Mouse (Mus musculus) mature B cell (primary cell): ENCODE data around the gene Lin7c.

Experiments
- in situ Hi-C: fragments of 300-500 bp; cut with MboI; formaldehyde crosslinking; loops from 2 replicates; pipeline ENCODE4 v1.14.3; 2019

Gene Lin7c

DNA sequence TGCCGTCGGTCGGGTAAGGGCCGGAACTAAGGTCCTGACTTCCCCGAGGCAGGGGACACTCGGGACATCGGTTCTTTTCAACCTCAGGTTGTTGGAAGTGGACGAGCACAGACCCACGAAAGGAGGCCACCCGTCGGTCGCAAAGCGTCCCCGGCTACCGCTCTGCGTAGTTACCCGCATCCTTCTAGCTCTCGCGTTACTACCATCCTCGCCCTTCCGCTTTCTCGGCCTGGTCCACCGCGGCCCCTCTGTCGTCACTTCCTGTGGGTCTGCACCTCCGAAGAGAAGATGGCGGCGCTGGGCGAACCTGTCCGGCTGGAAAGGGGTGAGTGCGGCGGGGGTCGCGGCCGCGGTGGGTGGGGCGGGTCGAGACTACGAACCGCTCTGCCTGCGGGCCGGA, at the start of gene Lin7c:
Lin7c (plus strand) TSS at position 257 of the 400 bp plus-strand sequence.
- in situ Hi-C loops = loop anchor here (25.0 kb wide), 1 partner anchor 603 kb away; the partner anchor contains the start of genes Kif18a and Mettl15

GRCm38 (mm10) chr2:109846401-109846800, 44.3 kb upstream of the Lin7c start:
- in situ Hi-C loops = no loop called here

- in situ Hi-C loops = no loop called here
Observed at GRCm38 (mm10) chr2:109848305-109848704, 42.3 kb upstream of the Lin7c start.

DNA sequence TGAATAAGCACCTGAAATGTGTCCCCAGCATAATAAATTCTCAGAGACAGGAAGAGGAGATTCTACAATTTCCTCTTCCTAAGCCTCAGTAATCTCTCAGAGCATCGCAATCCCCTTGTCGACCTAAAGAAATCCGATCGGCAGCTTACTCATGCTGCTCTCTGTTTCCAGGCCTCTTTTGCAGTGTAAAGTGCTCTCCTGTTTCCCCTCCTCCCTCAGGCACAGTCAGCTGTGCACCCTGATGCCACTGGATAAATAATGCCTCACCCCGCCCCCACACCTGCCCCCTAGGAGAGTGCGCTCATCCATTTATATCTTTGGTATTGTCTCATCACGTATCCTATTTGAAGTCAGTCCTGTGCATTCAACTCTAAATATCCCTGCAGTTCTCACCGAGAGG, 41.9 kb upstream of the Lin7c start:
- in situ Hi-C loops = no loop called here

GRCm38 (mm10) chr2:109855601-109856000, 35.1 kb upstream of the Lin7c start:
- in situ Hi-C loops = no loop called here

- in situ Hi-C loops = no loop called here
Observed at GRCm38 (mm10) chr2:109859671-109860070, 31.0 kb upstream of the Lin7c start.

- in situ Hi-C loops = no loop called here
Observed at GRCm38 (mm10) chr2:109860832-109861231, 29.8 kb upstream of the Lin7c start.

- in situ Hi-C loops = loop anchor here (25.0 kb wide), 1 partner anchor 592 kb away; the partner anchor contains the start of genes Kif18a and Mettl15
Observed at GRCm38 (mm10) chr2:109879429-109879828, 11.2 kb upstream of the Lin7c start.

DNA sequence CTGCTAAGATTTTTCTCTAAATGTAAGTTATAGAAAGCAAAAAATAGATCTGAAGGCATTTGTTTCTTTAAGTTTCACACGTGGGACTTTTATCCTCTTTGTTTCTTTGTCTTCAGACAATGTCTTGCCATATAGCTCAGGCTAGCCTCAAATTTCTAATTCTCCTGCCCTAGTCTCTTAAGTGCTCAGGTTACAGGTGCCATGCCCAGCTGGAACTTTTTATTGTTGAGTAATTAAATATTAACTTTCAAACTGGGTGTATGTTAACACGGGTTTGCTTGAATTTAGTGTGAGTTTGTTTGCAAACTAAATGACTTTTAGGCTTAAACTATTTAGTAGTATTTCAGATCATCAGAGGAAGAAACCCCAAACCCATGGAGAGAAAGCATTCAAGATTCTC, 9.5 kb upstream of the Lin7c start:
- in situ Hi-C loops = loop anchor here (25.0 kb wide), 1 partner anchor 594 kb away; the partner anchor contains the start of genes Kif18a and Mettl15

DNA sequence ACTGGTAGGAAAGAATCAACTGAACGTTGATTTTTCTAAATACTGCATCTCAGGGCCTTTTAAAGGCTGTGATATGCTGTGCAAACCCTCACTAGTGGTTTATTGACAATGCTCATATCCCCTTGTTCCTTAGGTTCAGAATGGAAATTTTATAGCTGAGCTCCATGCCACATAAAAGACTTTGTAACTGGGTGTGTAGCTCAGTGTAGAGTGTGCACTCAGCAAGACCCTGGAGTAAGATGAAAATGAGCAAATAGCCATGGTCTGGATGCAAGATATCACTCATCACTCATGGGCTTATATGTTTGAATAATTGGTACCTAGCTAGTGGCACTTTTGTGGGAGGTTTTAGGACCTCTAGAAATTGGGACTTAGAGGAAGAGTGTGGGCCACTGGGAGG, 9.0 kb upstream of the Lin7c start:
- in situ Hi-C loops = loop anchor here (25.0 kb wide), 1 partner anchor 594 kb away; the partner anchor contains the start of genes Kif18a and Mettl15

DNA sequence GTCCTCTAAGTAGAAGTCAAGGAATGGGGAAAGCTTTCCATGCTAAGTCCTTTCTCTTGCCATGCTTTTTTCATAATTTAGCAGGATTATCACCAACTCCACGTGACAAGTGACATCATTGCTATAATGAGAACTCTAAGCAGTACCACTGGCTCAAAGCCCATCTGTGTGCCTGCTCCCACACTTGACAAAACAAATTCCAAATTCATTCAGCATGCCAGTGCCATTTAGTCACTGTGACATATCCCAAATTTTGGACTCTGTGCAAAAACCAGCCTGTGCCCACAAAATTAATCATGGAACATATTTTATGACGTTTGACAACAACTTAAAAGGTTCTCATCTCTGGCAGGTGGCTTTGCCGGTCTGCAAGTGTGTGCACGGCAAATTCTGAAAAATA, 6.5 kb upstream of the Lin7c start:
- in situ Hi-C loops = loop anchor here (25.0 kb wide), 1 partner anchor 597 kb away; the partner anchor contains the start of genes Kif18a and Mettl15

- in situ Hi-C loops = loop anchor here (25.0 kb wide), 1 partner anchor 597 kb away; the partner anchor contains the start of genes Kif18a and Mettl15
Observed at GRCm38 (mm10) chr2:109884507-109884906, 6.1 kb upstream of the Lin7c start.

GRCm38 (mm10) chr2:109890068-109890467, 585 bp upstream of the Lin7c start:
- in situ Hi-C loops = loop anchor here (25.0 kb wide), 1 partner anchor 603 kb away; the partner anchor contains the start of genes Kif18a and Mettl15

- in situ Hi-C loops = loop anchor here (25.0 kb wide), 1 partner anchor 604 kb away; the partner anchor contains the start of genes Kif18a and Mettl15
Observed at GRCm38 (mm10) chr2:109891031-109891430, 378 bp downstream of the Lin7c start.

DNA sequence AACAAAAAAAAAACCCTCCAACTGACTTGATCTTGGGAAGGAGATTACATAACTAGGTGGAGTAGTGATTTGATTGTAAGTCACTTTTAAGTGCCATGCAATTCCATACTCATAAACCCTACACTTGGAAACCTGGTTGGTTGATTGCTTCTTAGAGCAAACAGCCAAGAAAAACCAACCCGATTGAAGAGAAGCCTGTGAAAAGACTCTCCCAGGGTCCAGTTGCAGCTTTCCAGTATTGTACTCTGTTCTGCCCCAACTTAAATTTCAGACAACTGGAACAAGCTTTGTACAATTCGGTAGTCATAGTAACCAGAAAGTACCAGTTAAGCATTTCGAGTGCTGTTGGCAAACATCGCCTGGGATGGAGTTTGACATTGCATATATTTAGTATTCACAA, 818 bp downstream of the Lin7c start:
- in situ Hi-C loops = loop anchor here (25.0 kb wide), 1 partner anchor 604 kb away; the partner anchor contains the start of genes Kif18a and Mettl15

- in situ Hi-C loops = loop anchor here (25.0 kb wide), 1 partner anchor 609 kb away; the partner anchor contains the start of genes Kif18a and Mettl15
Observed at GRCm38 (mm10) chr2:109896311-109896710, 5.7 kb downstream of the Lin7c start.

GRCm38 (mm10) chr2:109902869-109903268, 12.2 kb downstream of the Lin7c start:
- in situ Hi-C loops = loop anchor here (25.0 kb wide), 1 partner anchor 309 kb away; no protein-coding TSS in a partner anchor

- in situ Hi-C loops = loop anchor here (25.0 kb wide), 1 partner anchor 308 kb away; no protein-coding TSS in a partner anchor
Observed at GRCm38 (mm10) chr2:109904171-109904821, 13.6 kb downstream of the Lin7c start.

DNA sequence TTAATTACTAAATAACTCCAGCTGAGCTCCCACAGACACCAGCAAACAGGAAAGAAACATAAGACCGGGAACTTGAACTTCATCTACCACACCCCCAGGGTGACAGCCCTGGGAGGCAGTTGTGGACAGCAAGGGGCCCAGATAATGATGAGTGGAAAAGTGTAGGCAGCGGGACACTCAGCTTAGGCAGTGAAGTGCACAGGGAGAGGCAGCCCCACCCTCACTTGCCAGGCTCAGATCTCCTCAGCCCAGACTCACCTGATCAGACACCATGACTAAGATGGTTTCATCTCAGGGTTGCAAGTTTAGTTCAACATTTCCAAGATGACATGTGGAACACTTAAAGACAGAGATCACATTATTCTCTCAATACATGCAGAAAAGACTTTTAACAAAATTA, 18.5 kb downstream of the Lin7c start:
- in situ Hi-C loops = loop anchor here (25.0 kb wide), 1 partner anchor 303 kb away; no protein-coding TSS in a partner anchor

DNA sequence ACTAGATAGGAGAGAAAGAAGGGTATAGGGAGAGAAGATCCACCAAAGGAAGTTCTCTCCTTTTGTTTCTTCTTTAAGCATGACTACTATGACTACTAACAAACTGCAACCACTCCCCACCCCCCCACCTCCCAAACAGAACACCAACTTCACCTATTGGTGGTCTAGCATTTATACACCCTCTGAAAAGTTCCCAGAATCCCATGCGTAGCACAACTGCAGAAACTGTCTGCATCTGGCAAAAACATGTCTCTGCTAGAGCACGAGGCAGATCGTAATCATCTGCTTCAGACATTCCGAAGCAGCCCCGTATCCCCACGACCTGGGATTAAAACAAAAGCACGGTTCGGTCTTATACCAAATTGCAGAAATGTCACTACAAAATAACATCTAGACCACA, 21.6 kb downstream of the Lin7c start:
- in situ Hi-C loops = loop anchor here (25.0 kb wide), 1 partner anchor 300 kb away; no protein-coding TSS in a partner anchor

DNA sequence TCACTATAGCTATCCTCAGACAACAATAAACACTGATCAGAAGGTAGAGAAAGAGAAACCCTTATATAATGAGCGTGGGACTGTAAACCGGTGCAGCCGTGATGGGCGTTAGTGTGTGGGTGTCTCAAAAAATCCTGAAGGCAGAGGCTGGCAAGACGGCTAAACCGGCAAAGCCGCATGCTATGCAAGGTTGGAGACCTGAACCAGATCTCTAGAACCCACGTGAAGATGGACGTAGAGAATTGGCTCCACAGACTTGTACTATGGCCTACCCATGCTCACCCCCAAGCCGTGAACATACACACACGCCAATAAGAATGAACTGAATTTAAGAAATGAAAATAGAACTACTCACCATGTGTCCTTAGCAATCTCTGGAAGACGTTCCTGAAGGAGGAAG, 22.1 kb downstream of the Lin7c start:
- in situ Hi-C loops = loop anchor here (25.0 kb wide), 1 partner anchor 300 kb away; no protein-coding TSS in a partner anchor

- in situ Hi-C loops = loop anchor here (25.0 kb wide), 1 partner anchor 299 kb away; no protein-coding TSS in a partner anchor
Observed at GRCm38 (mm10) chr2:109913241-109913640, 22.6 kb downstream of the Lin7c start.

- in situ Hi-C loops = loop anchor here (25.0 kb wide), 1 partner anchor 298 kb away; no protein-coding TSS in a partner anchor
Observed at GRCm38 (mm10) chr2:109914601-109915000, 23.9 kb downstream of the Lin7c start.
